Mouse (Mus musculus) right cerebral cortex, adult 18-20 months (tissue): Measurements from ENCODE around the gene Atxn2.
"Not testable (repeated sequence)": the region's sequence is repeated elsewhere in the genome, so short reads cannot be mapped to it uniquely, and the experiment has no call there.

Experiments
- DNase-seq: peaks from one replicate; pipeline ENCODE4 v3.0.0; 2022; ENCODE audit warnings: mixed read lengths

Atxn2 gene

DNA sequence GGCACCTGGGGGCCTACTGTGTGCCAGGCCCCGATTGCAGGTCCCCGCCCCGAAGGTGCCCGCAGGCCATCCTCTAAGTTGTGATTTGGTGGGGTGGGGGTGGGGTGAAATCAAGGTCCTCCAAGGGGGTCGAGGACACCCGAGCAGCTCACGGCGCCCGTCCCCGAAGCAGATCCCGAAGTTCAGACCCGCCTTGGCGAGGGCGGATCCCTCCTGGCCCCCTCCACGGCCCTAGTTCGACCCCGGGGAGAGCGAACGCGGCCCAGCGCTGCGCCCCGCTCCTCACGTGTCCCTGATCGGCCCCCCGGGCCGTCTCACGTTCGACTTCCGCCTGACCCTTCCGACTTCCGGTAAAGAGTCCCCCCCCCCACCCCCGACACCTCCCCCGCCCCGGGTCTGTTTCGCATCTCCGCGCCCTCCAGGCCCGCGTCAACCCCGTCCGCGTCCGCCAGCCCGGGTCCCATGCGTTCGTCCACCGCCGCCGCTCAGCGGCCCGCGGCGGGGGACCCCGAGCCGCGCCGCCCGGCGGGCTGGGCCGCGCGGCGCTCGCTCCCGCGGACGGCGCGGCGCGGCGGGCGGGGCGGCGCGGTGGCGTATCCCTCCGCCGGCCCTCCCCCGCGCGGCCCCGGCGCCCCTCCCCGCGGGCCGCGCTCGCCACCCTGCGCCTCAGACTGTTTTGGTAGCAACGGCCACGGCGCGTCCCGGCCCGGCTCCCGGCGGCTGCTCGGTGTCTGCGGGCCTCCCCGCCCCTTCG lies at the start of gene Atxn2:
Gene Atxn2 (plus strand): TSS at position 164 of the 754 bp plus-strand sequence.
- peak; percentile 73 for DNase-seq

DNA sequence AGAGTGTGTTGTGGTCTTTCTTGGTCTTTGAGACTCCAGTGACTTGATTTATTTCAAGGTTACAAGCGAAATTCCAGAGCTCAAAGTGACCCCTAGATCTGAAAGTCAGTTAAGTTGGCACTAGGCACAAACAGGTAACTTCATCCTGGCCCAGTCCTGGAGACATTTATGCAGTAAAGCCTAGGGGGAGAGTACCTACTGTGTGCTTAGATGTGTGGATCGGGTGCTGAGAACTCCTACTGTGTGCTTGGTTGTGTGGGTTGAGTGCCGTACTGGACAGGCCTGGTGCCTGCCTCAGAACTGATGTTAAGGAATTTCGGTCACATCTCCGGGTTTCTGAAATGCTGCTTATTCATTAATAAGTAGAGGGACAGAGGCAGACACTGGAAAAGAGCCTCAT lies 49.6 kb upstream of the Atxn2 start:
- no peak for DNase-seq

DNA sequence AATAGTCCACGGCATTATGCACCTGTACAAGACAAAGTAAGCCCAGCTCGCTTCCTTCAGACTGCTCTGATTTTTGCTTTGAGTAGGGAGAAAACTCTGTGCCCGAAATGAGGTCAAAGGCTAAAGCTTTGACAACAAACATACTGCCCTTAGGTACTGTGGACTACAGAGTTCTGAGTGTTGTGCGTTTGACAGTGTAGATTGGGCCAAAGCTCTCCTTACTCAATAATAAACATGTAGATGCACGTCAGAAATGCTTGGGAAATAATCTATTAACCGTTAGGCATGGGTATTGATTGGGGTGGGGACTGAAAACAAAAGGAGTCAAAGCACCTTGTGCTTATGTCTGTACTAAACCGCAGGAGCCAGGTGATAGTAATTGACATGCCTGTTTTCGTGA lies 47.7 kb upstream of the Atxn2 start:
- DNase-seq = no peak

DNA sequence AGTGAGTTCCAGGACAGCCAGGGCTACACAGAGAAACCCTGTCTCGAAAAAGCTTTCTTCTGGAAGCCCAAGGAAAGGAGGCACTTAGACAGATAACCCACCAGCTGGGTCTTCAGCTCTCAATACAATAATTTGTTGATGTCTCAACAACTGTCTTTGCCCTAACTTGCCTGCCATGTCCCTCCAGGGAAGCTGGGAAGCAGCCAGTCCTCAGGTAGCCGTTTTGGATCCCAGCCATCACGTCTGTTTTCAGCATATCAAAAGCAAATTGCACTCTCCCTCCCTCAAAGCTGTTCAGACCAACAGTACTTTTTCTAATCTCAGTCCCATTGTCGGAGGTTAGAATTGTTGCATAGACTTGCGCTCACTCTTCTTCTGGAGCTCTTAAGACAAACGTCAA lies 47.1 kb upstream of the Atxn2 start:
- no peak for DNase-seq

DNA sequence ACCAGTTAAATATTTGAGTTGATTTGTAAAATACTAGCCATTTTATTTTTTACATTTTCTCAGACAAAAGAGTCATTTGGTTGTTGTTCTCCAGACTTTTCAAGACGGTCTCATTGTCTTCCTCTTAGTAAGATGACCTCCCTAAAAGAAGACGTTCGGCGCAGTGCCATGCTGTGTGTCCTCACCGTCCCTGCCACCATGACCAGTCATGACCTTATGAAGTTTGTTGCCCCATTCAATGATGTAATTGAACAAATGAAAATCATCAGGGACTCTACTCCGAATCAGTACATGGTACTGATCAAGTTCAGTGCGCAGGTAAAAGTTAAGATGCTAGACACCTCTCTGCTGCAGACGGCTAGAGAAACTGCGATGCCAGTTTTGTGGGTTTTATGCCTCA lies 46.2 kb upstream of the Atxn2 start:
- no peak for DNase-seq

DNA sequence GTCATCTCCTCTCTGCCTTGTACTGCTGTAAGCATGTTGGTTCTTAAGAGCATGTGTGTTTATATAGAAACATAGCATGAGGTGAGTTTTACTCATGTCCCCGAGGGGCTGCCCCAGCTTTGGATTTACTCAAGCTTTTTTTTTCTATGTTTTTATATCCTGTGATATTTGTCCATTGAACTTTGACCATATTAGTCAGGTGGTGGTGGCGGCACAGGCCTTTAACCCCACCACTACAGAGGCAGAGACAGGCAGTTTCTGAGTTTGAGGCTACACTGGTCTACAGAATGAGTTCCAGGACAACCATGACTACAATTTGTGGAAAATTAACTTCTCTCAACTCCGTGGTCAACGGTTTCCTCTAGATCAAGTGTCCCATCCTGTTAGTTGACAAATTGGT lies 44.1 kb upstream of the Atxn2 start:
- DNase-seq = no peak

DNA sequence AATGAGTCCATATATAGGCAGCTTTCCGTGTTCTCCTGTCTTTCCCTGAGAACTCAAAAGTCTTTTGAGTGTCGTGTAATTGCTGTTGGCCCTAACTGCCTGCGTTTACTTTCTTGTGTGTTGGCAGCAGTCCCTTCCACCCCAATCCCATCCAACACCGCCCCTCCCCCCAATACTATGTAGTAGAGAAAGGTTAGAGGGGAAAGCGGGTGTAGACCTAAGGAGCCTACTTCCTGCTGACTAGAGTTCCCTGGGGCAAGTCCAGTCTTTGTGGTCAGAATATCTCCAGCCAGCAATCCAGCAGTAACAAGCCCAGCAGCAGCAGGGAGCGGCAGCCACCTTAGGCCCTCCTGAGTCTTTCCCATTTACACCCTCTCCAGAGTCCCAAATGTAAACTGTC lies 42.7 kb upstream of the Atxn2 start:
- no peak for DNase-seq

DNA sequence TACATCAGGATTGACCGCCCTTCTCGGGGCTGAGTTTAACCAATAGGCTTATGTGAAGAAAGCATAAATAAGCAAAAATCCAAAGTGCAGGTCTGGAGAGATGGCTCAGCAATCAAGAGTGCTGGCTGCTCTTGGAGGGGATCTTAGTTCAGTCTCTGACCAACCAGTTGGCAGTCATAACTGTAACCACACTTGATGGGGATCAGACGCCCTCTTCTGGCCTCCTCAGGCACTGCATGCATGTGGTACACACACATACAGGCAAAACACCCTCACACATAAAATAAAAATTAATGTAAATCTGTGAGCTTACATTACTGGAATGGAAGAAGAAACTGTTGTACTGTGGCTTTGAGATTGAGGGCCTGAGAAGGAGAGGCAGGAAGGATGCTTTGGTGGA lies 40.7 kb upstream of the Atxn2 start:
- no peak for DNase-seq

DNA sequence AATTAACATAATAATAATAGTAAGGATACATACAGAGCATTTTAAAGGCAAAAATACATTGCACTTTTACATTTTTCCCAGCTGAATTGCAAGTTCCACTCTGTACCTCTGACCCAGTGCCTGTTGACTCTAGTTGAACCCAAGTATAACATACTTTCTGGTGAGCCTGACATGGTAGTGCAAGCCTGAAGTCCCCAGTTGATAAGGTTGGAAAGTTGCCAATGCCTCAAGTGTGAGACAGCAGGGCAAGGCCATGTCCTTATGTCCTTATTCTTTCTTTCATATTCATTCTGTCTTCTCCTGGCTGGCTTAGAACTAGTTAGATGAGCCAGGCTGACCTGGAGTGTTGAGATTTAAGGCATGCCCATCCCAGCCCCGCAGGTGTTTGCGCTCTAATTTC lies 28.9 kb upstream of the Atxn2 start:
- no peak for DNase-seq

DNA sequence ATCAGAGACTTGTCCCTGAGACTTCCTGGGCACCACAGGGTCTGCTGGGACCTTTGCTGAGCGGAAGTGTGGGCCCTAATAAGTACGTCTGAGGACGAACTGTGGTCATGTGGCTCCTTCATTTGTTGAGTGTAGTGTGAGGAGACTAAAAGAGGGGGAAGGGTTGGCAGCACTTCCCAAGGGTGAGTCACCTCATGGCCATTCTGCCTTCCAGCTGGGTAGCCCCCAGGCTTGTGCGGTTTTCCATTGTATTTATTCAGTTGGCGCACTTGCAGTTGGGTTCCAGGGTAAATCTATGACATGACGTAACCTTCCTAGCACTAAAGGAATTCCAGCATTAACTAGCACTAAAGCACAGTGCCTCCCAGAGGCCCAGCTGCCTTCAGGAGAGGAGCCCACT lies 25.6 kb upstream of the Atxn2 start:
- no peak for DNase-seq

DNA sequence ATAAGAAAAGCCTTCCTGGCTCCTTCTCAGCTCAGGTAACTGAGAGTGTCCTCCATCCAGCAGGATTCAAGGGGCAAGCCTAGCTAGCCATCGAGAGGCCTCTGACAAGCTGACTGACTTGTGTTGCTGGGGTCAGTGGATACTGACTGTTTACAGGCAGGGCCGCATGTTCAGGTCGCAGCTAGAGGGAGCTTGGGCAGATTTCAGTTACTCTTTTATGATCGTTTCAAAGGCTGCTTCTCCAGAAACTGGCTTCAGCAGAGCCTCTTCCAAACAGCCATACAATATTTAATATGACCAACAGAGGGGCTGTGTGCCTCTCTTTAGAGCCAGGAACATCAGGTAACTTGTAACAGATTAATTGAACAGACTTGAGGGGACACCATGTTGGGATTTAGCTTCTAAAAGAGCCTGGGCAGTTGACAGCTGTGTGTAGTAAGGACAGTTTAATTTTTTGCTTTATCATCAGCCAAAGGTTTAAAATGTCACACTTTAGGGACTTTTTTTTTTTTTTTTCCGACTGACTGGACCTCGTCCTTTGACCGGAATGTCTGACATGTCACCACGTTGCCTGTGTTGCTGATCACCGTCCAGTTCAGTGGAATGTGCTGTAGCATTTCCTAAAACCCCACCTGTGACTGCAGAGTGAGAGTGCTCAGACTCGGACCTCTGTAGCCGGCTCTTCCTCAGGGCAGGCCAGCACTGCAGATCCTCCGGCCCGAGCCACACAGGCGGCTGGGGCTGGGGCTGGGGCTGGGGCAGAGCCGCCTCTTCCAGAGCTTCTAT lies 24.8 kb upstream of the Atxn2 start:
- DNase-seq = no peak

DNA sequence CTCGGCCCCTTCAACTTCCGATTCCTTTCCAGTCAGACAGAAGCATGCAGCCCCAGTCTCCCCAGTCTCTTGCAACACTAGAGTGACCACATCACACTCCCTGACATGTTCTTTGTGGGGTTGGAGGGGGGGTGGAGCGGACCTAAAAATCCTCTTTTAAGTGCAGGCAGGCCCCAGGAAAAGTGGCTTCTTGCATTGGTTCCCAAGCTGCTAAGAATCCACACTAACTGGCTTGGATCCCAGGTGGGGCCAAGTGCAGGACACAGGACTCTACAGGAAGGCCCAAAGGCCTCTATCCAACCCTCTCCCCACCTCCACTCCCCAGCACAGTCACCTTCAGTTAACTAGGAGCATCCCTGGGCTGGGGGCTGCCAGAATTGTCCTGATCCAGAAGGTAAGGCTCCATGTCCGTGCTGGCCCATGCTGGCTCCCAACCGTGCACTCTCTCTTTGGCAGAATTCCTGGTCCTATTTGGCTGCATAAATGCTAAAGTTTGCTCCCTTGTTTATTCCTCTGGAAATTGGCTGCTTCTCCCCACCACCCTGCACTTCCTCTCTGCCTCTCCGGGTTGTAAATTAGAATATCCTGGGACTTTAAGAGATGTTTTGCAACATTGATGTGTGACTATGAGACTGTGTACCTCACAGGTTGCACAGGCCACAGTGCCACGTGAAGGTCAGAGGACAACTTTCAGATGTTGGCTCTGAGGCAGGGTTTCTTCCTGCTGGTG lies 20.5 kb upstream of the Atxn2 start:
- DNase-seq = no peak

DNA sequence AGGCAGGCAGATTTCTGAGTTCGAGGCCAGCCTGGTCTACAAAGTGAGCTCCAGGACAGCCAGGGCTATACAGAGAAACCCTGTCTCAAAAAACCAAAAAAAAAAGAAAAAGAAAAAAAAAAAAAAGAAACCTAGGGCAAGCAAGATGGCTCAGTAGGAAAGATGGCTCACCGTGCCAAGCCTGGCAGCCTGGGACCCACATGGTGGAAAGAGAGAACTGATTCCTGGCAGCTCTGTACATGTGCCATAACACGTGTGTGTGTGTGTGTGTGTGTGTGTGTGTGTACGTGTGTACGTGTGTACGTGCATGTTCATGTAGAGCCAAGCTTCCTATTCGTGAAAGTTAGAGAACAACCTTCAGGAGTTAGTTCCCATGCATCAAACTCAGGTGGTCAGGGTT lies 19.7 kb upstream of the Atxn2 start:
- DNase-seq = not testable (repeated sequence)

DNA sequence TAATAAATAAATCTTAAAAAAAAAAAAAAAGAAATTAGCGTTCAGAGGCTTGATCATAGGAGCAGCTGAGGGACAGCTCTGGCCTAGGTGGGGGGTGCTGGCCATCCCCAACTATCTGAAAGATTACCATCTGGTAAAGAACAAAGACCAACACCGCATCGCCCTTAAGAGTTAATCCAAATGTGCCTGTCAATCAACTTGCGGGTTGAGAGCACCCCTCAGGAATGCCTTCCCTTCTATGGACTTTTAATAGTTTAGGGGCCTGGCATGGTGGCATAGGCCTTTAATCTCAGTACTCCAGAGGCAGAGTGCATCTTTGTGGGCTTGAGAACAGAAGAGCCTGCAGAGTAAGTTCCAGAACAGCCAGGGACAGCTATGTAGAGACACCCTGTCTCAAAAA lies 18.2 kb upstream of the Atxn2 start:
- no peak for DNase-seq

DNA sequence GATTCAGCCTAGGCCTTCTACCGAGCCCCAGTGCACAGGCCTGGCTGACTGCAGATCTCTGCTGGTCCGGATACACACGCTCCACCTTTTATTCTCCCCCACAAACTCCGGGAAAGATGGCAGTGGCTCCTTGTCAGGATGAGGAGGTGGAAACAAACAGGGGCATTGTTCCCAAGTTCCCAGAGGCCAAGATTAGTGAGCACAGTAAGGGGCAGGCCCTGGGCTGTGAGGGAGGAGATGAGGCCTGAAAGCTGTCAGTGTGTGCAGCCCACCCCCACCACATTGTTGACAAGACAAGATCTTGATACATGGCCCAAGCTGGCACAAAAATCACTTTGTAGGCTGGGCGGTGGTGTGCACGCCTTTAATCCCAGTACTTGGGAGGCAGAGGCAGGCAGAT lies 14.4 kb upstream of the Atxn2 start:
- DNase-seq = no peak

DNA sequence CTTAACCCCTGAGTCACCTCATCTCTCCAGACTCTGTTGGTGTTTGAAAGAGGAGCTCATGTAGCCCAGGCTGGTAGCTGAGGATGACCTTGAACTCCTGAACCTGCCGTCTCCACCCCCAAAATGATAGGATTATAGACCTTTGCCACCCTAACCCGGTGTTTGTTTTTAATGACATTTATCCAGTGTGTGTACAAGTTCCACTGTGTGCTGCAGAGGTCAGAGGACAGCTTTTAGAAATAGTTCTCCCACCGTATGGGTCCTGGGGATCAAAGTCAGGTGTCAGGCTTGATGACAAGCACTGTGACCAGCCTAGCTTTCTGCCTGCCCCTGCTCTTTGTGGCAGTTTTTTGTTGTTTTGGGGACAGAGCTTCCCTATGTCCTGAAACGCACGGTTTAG lies 11.2 kb upstream of the Atxn2 start:
- DNase-seq = no peak

DNA sequence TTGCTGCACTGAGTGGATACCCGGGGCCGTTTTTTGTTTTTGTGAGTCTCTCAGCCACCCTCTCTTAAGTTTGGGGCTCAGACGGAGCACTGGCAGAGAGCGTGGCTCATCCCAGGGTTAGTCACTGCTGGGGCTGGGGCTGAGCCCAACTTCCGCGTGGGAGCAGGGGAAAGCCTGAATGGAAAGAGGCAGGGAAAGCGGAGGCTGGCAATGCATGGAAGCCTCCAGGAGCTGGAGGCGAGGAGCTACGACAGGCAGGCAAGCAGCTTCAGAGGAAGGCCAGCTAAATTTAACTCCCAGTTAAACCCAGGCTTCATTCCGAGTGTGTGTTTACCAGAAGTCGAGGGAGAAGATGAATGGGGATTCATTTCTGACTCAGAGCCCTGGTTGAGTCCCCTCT lies 10.6 kb upstream of the Atxn2 start:
- peak; percentile 92 for DNase-seq

DNA sequence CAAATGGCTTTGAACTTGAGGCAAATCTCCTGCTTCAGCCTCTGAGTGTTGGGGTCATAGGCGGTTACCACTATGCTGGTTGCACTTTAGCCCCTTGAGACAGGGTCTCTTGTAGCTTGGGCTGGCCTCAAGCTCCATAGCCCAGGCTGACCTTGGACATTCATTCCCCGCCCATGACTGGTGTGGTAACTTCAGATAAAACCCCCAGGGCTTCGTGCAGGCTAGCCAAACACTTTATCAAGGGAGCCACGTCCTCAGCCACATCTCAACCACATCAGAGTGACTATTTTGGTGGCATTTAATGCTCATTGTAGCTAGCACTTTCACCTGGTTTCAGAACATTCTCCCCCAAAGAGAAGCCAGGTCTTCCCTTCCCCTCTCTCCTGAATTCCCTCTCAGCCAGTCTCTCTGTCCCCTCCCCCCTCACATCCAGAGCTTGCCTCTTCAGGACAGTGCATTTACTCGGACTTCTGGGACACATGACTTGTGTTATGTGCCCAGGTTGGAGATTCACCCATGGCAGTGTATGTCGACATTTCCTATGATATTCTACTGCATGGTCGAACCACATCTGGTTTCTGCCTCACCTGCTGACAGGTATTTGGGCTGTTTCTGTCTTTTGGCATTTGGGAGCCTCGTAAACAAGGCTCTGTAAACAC lies 9.9 kb upstream of the Atxn2 start:
- no peak for DNase-seq

DNA sequence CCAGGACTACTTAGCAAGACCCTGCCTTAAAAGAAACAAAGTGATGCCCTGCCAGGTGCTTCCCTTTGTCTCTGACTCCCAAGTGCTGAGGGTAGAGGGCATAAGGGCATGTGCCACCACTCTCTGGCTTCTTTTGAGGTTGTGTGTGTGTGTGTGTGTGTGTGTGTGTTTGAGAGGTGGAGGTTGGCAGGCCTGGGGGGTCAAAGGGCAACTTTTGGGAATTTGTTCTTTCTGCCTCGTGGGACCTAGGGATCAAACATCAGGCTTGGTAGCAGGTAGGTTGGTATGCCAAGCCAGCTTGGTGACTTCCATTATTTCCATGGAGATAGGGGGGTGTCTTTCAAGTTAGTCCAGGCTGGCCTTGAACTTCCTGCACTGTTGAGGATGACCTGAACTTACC lies 7.8 kb upstream of the Atxn2 start:
- DNase-seq = no peak

DNA sequence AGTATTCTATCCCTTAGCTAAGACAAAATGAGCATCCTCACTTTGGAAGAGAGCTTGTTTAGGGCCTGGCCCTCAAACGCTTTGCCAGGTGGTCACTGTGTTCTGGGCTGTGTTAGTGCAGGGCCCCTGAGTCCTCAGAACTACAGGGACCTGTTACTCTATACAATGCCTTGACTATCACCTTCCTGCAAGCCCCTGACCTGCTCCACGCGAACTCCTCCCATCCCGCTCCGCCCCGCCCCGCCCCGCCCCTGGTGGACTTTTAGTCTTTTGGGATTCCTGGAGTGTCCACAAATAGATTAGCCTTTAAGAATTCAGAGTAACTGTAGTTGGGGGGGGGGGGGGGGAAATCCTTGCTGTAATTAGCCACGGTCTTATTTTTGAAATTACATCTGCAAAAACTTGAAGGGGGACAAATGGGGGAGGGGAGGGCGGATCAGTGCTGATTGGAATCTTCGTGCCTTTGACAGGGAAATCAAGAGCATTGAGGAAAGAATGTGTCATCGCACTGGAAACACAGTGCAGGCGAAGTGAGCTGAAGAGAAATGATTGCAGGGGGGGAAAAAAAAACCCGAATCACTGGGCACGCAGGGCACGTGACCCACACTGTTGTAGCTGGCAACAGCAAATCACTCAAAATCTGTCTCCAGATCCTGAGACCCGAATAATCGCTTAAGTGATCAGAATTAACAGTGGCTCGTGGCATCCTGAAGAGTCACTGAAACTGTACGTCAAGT lies 6.5 kb upstream of the Atxn2 start:
- DNase-seq = no peak

DNA sequence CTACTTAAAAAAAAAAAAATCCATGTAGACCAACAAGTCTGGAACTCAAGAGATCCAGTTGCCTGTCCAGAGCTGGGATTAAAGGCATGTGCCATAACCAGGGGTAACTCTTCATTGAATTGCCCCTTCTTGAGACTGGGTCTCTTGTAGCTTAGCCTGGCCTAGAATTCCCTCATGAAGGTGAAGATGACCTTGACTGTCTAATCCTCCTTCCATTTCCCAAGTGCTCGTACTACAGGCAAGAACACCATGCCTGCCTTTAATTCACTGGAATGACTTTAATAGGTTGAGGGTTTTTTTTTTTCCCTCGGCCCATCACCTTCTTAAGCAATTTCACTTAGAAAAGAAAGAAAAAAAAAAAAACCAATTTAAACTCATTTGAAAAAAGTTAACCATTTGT lies 735 bp upstream of the Atxn2 start:
- no peak for DNase-seq

DNA sequence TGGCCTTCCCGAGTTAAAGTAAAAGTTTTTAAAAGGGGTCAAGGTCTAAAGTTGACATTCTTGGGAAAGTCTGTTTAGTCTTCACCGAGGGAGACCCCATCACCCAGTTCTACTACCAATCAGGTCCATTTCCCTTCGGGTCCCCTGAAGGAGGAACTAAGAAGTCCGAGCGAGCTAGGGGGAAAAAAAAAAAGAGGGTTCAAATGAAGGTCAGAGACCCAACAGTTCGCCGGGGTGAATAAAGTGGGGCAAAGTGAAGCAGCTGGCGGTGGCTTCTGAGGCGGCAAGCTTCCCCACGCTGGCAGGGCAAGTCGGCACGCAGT lies 325 bp upstream of the Atxn2 start:
- DNase-seq = no peak

DNA sequence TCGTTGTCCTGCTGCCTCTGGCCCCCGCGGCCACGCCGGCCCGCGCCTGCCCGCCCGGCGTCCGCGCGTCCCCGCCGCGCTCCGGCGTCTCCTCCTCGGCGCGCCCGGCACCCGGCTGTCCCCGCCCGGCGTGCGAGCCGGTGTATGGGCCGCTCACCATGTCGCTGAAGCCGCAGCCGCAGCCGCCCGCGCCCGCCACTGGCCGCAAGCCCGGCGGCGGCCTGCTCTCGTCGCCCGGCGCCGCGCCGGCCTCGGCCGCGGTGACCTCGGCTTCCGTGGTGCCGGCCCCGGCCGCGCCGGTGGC lies 743 bp downstream of the Atxn2 start:
- DNase-seq = no peak
